Mouse (Mus musculus) large intestine, adult 2 months (tissue): ENCODE measurements around the gene Fubp1. TPM values are rescaled to one million over a fixed set of nuclear protein-coding genes. Genes with fewer than 3 reads are reported as not detected.
"Not testable (repeated sequence)": the region's sequence is repeated elsewhere in the genome, so short reads cannot be mapped to it uniquely, and the experiment has no call there.

Experiments
- DNase-seq: peaks from one replicate; pipeline ENCODE4 v3.0.0-alpha.2; 2012; ENCODE audit warnings: low read depth, low spot score
- WGBS: fragments of 180-500 bp; shearing (Covaris S2); methylation state at CpG from one replicate; pipeline ENCODE4 v1.1.7; 2018; 5-methylcytosine and 5-hydroxymethylcytosine counted together
- polyA plus RNA-seq: library from polyadenylated mRNA; depleted of rRNA; stranded (reverse); fragments of >200 nt; gene quantifications from 2 replicates; pipeline ENCODE4 v1.2.3, GENCODE M21; 2012

The Fubp1 gene
- polyA plus RNA-seq, 1 experiment: 37.5 TPM

- DNase-seq: no peak
- 84% methylated on average over 7 of the region's 7 CpGs for WGBS
These were observed 18.6 kb downstream of the Fubp1 start for GRCm38 (mm10) chr3:152228843-152229242.

GRCm38 (mm10) chr3:152229271-152229670 lies 19.0 kb downstream of the Fubp1 start:
- no peak for DNase-seq
- 69% methylated on average over 5 of the region's 5 CpGs for WGBS

- no peak for DNase-seq
- WGBS: 37% methylated on average over 6 of the region's 6 CpGs
These were observed 21.3 kb downstream of the Fubp1 start for GRCm38 (mm10) chr3:152231333-152232100.

GRCm38 (mm10) chr3:152235238-152235637 lies 25.0 kb downstream of the Fubp1 start:
- WGBS: 82% methylated on average over 1 of the region's 1 CpGs

GRCm38 (mm10) chr3:152235805-152236204 lies 25.6 kb downstream of the Fubp1 start:
- no peak for DNase-seq
- WGBS: 91% methylated on average over 1 of the region's 1 CpGs

More at GRCm38 (mm10) chr3:152235238-152235637, 25.0 kb downstream of the Fubp1 start:
- DNase-seq: no peak

GRCm38 (mm10) chr3:152238836-152239235 lies 28.6 kb downstream of the Fubp1 start:
- 14% methylated on average over 2 of the region's 2 CpGs for WGBS
- peak; percentile 35 for DNase-seq

GRCm38 (mm10) chr3:152239592-152239991 lies 29.4 kb downstream of the Fubp1 start:
- no peak for DNase-seq

GRCm38 (mm10) chr3:152241098-152241497 lies 30.9 kb downstream of the Fubp1 start:
- 17% methylated on average over 3 of the region's 3 CpGs for WGBS
- no peak for DNase-seq

More at GRCm38 (mm10) chr3:152239592-152239991, 29.4 kb downstream of the Fubp1 start:
- WGBS: 100% methylated on average over 1 of the region's 1 CpGs

GRCm38 (mm10) chr3:152243304-152243703 lies 33.1 kb downstream of the Fubp1 start:
- no peak for DNase-seq
- 75% methylated on average over 4 of the region's 4 CpGs for WGBS

GRCm38 (mm10) chr3:152245273-152245910 lies 35.2 kb downstream of the Fubp1 start:
- DNase-seq: no peak
- 77% methylated on average over 5 of the region's 5 CpGs for WGBS

- 85% methylated on average over 12 of the region's 12 CpGs for WGBS
- no peak for DNase-seq
These were observed 37.5 kb downstream of the Fubp1 start for GRCm38 (mm10) chr3:152247708-152248107.

GRCm38 (mm10) chr3:152250487-152250886 lies 40.3 kb downstream of the Fubp1 start:
- DNase-seq: no peak
- 62% methylated on average over 1 of the region's 1 CpGs for WGBS

GRCm38 (mm10) chr3:152257528-152257927 lies 47.3 kb downstream of the Fubp1 start:
- DNase-seq: no peak
- 79% methylated on average over 3 of the region's 3 CpGs for WGBS

- 11% methylated on average over 9 of the region's 9 CpGs for WGBS
- DNase-seq: not testable (repeated sequence)
These were observed 49.2 kb downstream of the Fubp1 start for GRCm38 (mm10) chr3:152259409-152259808.

GRCm38 (mm10) chr3:152260362-152260761 lies 50.1 kb downstream of the Fubp1 start:
- DNase-seq: no peak
- WGBS: 95% methylated on average over 1 of the region's 1 CpGs

- WGBS: 32% methylated on average over 8 of the region's 8 CpGs
- DNase-seq: no peak
These were observed 51.2 kb downstream of the Fubp1 start for GRCm38 (mm10) chr3:152261436-152261835.

- WGBS: 37% methylated on average over 8 of the region's 8 CpGs
- DNase-seq: no peak
These were observed 51.7 kb downstream of the Fubp1 start for GRCm38 (mm10) chr3:152261948-152262347.

GRCm38 (mm10) chr3:152264374-152264773 lies 54.2 kb downstream of the Fubp1 start:
- 30% methylated on average over 10 of the region's 10 CpGs for WGBS
- no peak for DNase-seq

- no peak for DNase-seq
- 42% methylated on average over 12 of the region's 12 CpGs for WGBS
These were observed 54.6 kb downstream of the Fubp1 start for GRCm38 (mm10) chr3:152264830-152265229.

GRCm38 (mm10) chr3:152265351-152266035 lies 55.3 kb downstream of the Fubp1 start:
- WGBS: 3% methylated on average over 58 of the region's 63 CpGs
- DNase-seq: no peak
